ENCODE assay signal across 14 mouse cellular contexts in the genomic region with DNA sequence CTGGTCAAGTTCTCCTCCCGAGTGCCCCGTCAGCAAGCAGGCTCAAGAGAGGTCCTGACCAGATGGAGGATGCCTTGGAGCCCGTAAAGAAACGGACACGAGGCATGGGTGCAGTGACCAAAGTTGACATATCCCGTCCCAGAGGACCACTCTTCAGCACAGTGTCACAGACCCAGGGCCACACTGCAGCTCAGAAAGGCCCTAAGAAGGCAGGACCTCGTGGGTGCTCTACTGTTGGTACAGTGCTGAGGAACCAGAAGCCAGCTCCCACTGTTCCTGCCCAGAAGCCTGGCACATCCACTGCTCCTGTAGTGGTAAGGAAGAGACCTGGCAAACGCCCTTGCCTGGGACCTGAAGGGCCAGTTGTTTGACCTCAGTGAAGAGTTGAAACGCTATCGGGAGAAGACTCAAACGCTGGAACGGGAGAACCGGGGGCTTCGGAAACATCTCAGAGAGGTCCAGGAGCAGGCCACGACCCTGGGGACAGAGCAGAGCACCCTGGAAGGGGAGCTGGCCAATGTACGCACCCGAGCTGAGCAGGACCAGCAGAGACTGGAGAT.
"Had no signal": no experiment of that assay in that cellular context is flagged by ENCODE, and none has a peak within 500 bp of the region (broad histone marks: within the 10 kb centered on the region; RNA-seq: fewer than 3 reads in every experiment).

No protein-coding gene starts in this region.

- ATAC-seq: midbrain, embryonic 13.5 days; midbrain, embryonic 15.5 days had no signal

- H3K4me3 ChIP-seq: midbrain, embryonic 10.5 days; midbrain, embryonic 13.5 days; midbrain, embryonic 15.5 days; neural tube, embryonic 12.5 days; stomach, embryonic 15.5 days had no signal

- H3K4me1 ChIP-seq: midbrain, embryonic 10.5 days; midbrain, embryonic 13.5 days; midbrain, embryonic 15.5 days; neural tube, embryonic 12.5 days; stomach, embryonic 15.5 days had no signal

- H3K9ac ChIP-seq: lung, embryonic 14.5 days; midbrain, embryonic 13.5 days; midbrain, embryonic 15.5 days; neural tube, embryonic 12.5 days; stomach, embryonic 15.5 days had no signal

- H3K4me2 ChIP-seq: lung, embryonic 14.5 days; midbrain, embryonic 13.5 days; midbrain, embryonic 15.5 days; neural tube, embryonic 12.5 days; stomach, embryonic 15.5 days had no signal

- DNase-seq: lung, adult 18-20 months; lung, embryonic 14.5 days; lung, postnatal 10 days; lung, postnatal 4 days; right cerebral cortex, postnatal 14 days; thymus, adult 2 months; thymus, postnatal 25 days; thymus, postnatal 4 days had no signal

- H3K27me3 ChIP-seq: midbrain, embryonic 13.5 days; midbrain, embryonic 15.5 days; neural tube, embryonic 12.5 days; stomach, embryonic 15.5 days had no signal

- H3K9me3 ChIP-seq: midbrain, embryonic 10.5 days; midbrain, embryonic 13.5 days; midbrain, embryonic 15.5 days; neural tube, embryonic 12.5 days; stomach, embryonic 15.5 days had no signal

- H3K27ac ChIP-seq: midbrain, embryonic 10.5 days; midbrain, embryonic 13.5 days; midbrain, embryonic 15.5 days; neural tube, embryonic 12.5 days; stomach, embryonic 15.5 days; stomach, postnatal 0 days had no signal

- H3K36me3 ChIP-seq: midbrain, embryonic 10.5 days; midbrain, embryonic 13.5 days; midbrain, embryonic 15.5 days; neural tube, embryonic 12.5 days; stomach, embryonic 15.5 days had no signal
